Mouse (Mus musculus) hindbrain, embryonic 14.5 days (tissue): ENCODE results near the gene Dcun1d2. TPM values are rescaled to one million over a fixed set of nuclear protein-coding genes. Genes with fewer than 3 reads are reported as not detected.
"Not testable (repeated sequence)": the region's sequence is repeated elsewhere in the genome, so short reads cannot be mapped to it uniquely, and the experiment has no call there.

Experiments used
- ATAC-seq: fragments of 200-750 bp; cut with Nextera tagmentation; 2 replicates; pipeline ENCODE4 v1.8.0; 2017; ENCODE audit warnings: moderate number of reproducible peaks, mild to moderate bottlenecking, moderate TSS enrichment, moderate library complexity; ENCODE audit not compliant: low FRiP score
- DNase-seq: peaks from one replicate; pipeline ENCODE4 v3.0.0-alpha.2; 2015; ENCODE audit warnings: low spot score
- H3K27ac ChIP-seq: fragments of 300-500 bp; sonication (generic); 2 replicates; pipeline ENCODE4 v1.5.1; 2014; ENCODE audit warnings: mild to moderate bottlenecking, moderate library complexity
- H3K27me3 ChIP-seq: fragments of 300-500 bp; sonication (generic); 2 replicates; pipeline ENCODE4 v1.6.1; 2014; ENCODE audit warnings: mild to moderate bottlenecking, low read length, mixed read lengths; ENCODE audit not compliant: control insufficient read depth, insufficient read depth
- H3K36me3 ChIP-seq: fragments of 300-500 bp; sonication (generic); replicated peaks from 2 replicates; pipeline ENCODE4 v1.6.1; 2014; ENCODE audit not compliant: control insufficient read depth, insufficient read depth
- H3K4me1 ChIP-seq: fragments of 300-500 bp; sonication (generic); replicated peaks from 2 replicates; pipeline ENCODE4 v1.6.1; 2014; ENCODE audit warnings: antibody characterized with exemption, low read length, mixed read lengths; ENCODE audit not compliant: control insufficient read depth, insufficient read depth
- H3K4me2 ChIP-seq: fragments of 300-500 bp; sonication (generic); replicated peaks from 2 replicates; pipeline ENCODE4 v1.6.1; 2014; ENCODE audit warnings: mild to moderate bottlenecking, moderate library complexity
- H3K4me3 ChIP-seq: fragments of 300-500 bp; sonication (generic); replicated peaks from 2 replicates; pipeline ENCODE4 v1.5.1; 2014; ENCODE audit warnings: mild to moderate bottlenecking, low read length
- H3K9ac ChIP-seq: fragments of 300-500 bp; sonication (generic); 2 replicates; pipeline ENCODE4 v1.6.1; 2014
- H3K9me3 ChIP-seq: fragments of 300-500 bp; sonication (generic); 2 replicates; pipeline ENCODE4 v1.6.1; 2016; ENCODE audit warnings: low read length; ENCODE audit not compliant: control insufficient read depth
- WGBS: fragments of 180-500 bp; shearing (Covaris S2); extraction: QIAGEN DNeasy Blood & Tissue Kit; methylation state at CpG from one replicate; pipeline ENCODE4 v1.1.7; 2014; 5-methylcytosine and 5-hydroxymethylcytosine counted together
- polyA plus RNA-seq: library from polyadenylated mRNA; unstranded; fragments of >200 nt; fragmentation: Nextera tagmentation; extraction: Ambion mirVana; gene quantifications from 2 replicates; pipeline ENCODE4 v1.2.1, GENCODE M21; 2014

Gene Dcun1d2
- polyA plus RNA-seq, result 34.1 and 36.5 TPM in 2 replicates

DNA sequence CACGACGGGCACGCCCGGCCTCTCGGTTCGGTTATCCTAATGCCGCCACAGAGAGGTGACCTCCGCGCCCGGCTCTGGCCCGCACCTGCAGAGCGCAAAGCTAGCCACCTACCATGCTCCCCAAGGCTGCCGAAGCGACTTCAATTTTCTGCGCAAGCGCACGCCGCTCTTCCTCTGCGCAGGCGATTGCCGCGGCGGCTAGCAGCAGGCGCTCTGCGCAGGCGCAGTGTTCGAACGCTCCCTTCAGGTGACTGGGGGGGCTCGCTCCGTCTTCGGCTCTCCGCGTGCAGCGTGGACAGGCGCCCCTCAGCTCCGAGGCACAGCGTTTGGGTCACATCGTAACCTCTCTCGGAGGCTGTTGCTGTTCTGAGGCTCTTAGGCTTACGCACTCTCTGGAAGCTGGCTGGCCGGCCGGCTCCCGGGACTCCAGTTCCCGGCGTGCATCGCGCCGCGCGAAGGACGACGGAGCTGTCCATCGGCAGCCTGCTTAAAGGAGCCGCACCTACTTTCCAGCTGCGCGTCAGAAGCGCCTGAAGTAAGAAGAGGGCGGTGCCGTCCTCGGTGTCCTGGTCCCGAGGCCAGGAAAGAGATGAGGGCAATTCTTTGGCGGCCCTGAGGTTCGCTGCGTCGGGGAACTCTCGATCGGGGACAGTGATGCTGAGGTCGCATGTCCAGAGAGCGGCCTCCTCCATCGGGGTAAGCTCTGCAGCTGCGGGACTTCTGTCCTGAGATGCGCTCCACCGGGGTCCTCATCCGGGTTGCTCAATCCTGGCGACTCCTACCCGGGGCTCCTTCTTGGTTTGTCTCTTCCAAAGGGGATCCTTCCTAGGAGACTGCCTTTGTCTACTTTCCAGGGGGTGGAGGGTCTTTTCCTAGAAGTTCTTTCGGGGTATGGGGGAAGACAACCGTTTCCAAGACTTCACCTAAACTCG is at the start of gene Dcun1d2, which contains the start of gene Tmco3:
Dcun1d2 (minus strand) TSS at position 440 of the 932 bp plus-strand sequence.
Tmco3 (plus strand) TSS at position 499 of the 932 bp plus-strand sequence.
- peaks cover 18% of the 10 kb centered on the region for H3K36me3 ChIP-seq
- H3K9me3 ChIP-seq, result no peaks in the 10 kb centered on the region
- H3K4me1 ChIP-seq, result peaks cover 19% of the 10 kb centered on the region
- peak; percentile 94 for ATAC-seq
- peak; percentile 99 for DNase-seq
- H3K27ac ChIP-seq, result peak within 1 kb of the TSS; percentile 90
- peak within 1 kb of the TSS; percentile 88 for H3K4me2 ChIP-seq
- peak within 1 kb of the TSS; percentile 81 for H3K9ac ChIP-seq
- WGBS, result under 1% methylated on average over 79 of the region's 79 CpGs
- no peaks in the 10 kb centered on the region for H3K27me3 ChIP-seq
- peak within 1 kb of the TSS; percentile 79 for H3K4me3 ChIP-seq

GRCm38 (mm10) chr8:13337678-13338077 is 49.7 kb upstream of the Dcun1d2 start:
- WGBS, result 90% methylated on average over 3 of the region's 3 CpGs
- peaks cover 24% of the 10 kb centered on the region for H3K36me3 ChIP-seq
- H3K4me3 ChIP-seq, result peak overlapping the region; percentile 86
- peaks cover 11% of the 10 kb centered on the region for H3K4me1 ChIP-seq
- no peak for ATAC-seq
- no peak for DNase-seq
- H3K9ac ChIP-seq, result peak overlapping the region; percentile 93; the same call in 1 of the 2 replicates
- H3K27ac ChIP-seq, result no peak overlapping the region
- H3K27me3 ChIP-seq, result no peaks in the 10 kb centered on the region
- no peaks in the 10 kb centered on the region for H3K9me3 ChIP-seq
- peak overlapping the region; percentile 91 for H3K4me2 ChIP-seq

- not testable (repeated sequence) for H3K9ac ChIP-seq, H3K9me3 ChIP-seq, H3K27me3 ChIP-seq, H3K4me3 ChIP-seq, DNase-seq, H3K27ac ChIP-seq, H3K4me2 ChIP-seq, ATAC-seq
- H3K4me1 ChIP-seq, result peaks cover 11% of the 10 kb centered on the region
- peaks cover 20% of the 10 kb centered on the region for H3K36me3 ChIP-seq
- WGBS, result 92% methylated on average over 6 of the region's 6 CpGs
Measured at GRCm38 (mm10) chr8:13337245-13337644, 49.3 kb upstream of the Dcun1d2 start.

- H3K27me3 ChIP-seq, result no peaks in the 10 kb centered on the region
- peaks cover 4% of the 10 kb centered on the region; the same call in 1 of the 2 replicates for H3K4me1 ChIP-seq
- WGBS, result 66% methylated on average over 1 of the region's 1 CpGs
- DNase-seq, result no peak
- no peak overlapping the region for H3K4me2 ChIP-seq
- no peaks in the 10 kb centered on the region for H3K36me3 ChIP-seq
- no peak for ATAC-seq
- H3K9me3 ChIP-seq, result no peaks in the 10 kb centered on the region
- no peak overlapping the region for H3K27ac ChIP-seq
- no peak overlapping the region for H3K9ac ChIP-seq
- H3K4me3 ChIP-seq, result no peak overlapping the region
Measured at GRCm38 (mm10) chr8:13334671-13335070, 46.7 kb upstream of the Dcun1d2 start.

GRCm38 (mm10) chr8:13326598-13326997 is 38.7 kb upstream of the Dcun1d2 start:
- Histone ChIP-seq H3K4me1 (no peaks in the 10 kb centered on the region), H3K36me3 (peaks cover 16% of the 10 kb centered on the region; the same call in 1 of the 2 replicates), H3K27ac (no peak overlapping the region), H3K9me3 (no peaks in the 10 kb centered on the region), H3K27me3 (no peaks in the 10 kb centered on the region), H3K9ac (no peak overlapping the region), H3K4me2 (no peak overlapping the region), H3K4me3 (no peak overlapping the region)
- no peak for ATAC-seq
- DNase-seq, result no peak
- 30% methylated on average over 5 of the region's 5 CpGs for WGBS

- Histone ChIP-seq H3K27ac (no peak overlapping the region), H3K36me3 (peaks cover 80% of the 10 kb centered on the region), H3K9me3 (no peaks in the 10 kb centered on the region), H3K27me3 (no peaks in the 10 kb centered on the region), H3K9ac (no peak overlapping the region), H3K4me3 (no peak overlapping the region), H3K4me2 (no peak overlapping the region), H3K4me1 (no peaks in the 10 kb centered on the region)
- 97% methylated on average over 10 of the region's 10 CpGs for WGBS
- ATAC-seq, result no peak
- DNase-seq, result no peak
Measured at GRCm38 (mm10) chr8:13316671-13317070, 28.7 kb upstream of the Dcun1d2 start.

GRCm38 (mm10) chr8:13314922-13315321 is 27.0 kb upstream of the Dcun1d2 start:
- Histone ChIP-seq H3K4me1 (no peaks in the 10 kb centered on the region), H3K4me3 (no peak overlapping the region), H3K27ac (no peak overlapping the region), H3K27me3 (no peaks in the 10 kb centered on the region), H3K36me3 (peaks cover 85% of the 10 kb centered on the region), H3K9ac (no peak overlapping the region), H3K4me2 (no peak overlapping the region), H3K9me3 (no peaks in the 10 kb centered on the region)
- ATAC-seq (no peak), DNase-seq (no peak)
- 89% methylated on average over 3 of the region's 3 CpGs for WGBS

GRCm38 (mm10) chr8:13306916-13307315 is 19.0 kb upstream of the Dcun1d2 start:
- Histone ChIP-seq H3K4me1 (no peaks in the 10 kb centered on the region), H3K9ac (no peak overlapping the region), H3K27me3 (no peaks in the 10 kb centered on the region), H3K27ac (no peak overlapping the region), H3K4me2 (no peak overlapping the region), H3K9me3 (no peaks in the 10 kb centered on the region), H3K36me3 (peaks cover 82% of the 10 kb centered on the region), H3K4me3 (no peak overlapping the region)
- WGBS, result 85% methylated on average over 9 of the region's 9 CpGs
- ATAC-seq, result no peak
- no peak for DNase-seq

- H3K9ac ChIP-seq, result no peak overlapping the region
- H3K4me1 ChIP-seq, result no peaks in the 10 kb centered on the region
- no peak overlapping the region for H3K27ac ChIP-seq
- WGBS, result 81% methylated on average over 7 of the region's 7 CpGs
- no peak overlapping the region for H3K4me3 ChIP-seq
- DNase-seq (no peak), ATAC-seq (no peak)
- no peak overlapping the region for H3K4me2 ChIP-seq
- H3K36me3 ChIP-seq, result peaks cover 86% of the 10 kb centered on the region
- H3K27me3 ChIP-seq, result no peaks in the 10 kb centered on the region
- no peaks in the 10 kb centered on the region for H3K9me3 ChIP-seq
Measured at GRCm38 (mm10) chr8:13306309-13306909, 18.5 kb upstream of the Dcun1d2 start.
